Mouse (Mus musculus) forebrain, embryonic 16.5 days (tissue): ENCODE measurements at regions not wholly inside any gene's neighbourhood (a gene's known extent, or its start where the extent isn't known, plus 50 kb on each side); places are given as distances from the start of the nearest gene placed in this dataset.

Experiments
- ATAC-seq: fragments of 200-750 bp; cut with Nextera tagmentation; 2 replicates; pipeline ENCODE4 v1.8.0; 2017; ENCODE audit warnings: mild to moderate bottlenecking, moderate library complexity
- H3K27ac ChIP-seq: fragments of 300-500 bp; sonication (generic); 2 replicates; pipeline ENCODE4 v1.5.1; 2014; ENCODE audit warnings: low read length, control low read depth
- H3K27me3 ChIP-seq: fragments of 300-500 bp; sonication (generic); replicated peaks from 2 replicates; pipeline ENCODE4 v1.6.1; 2014; ENCODE audit warnings: low read length; ENCODE audit not compliant: control insufficient read depth, insufficient read depth
- H3K36me3 ChIP-seq: fragments of 300-500 bp; sonication (generic); 2 replicates; pipeline ENCODE4 v1.6.1; 2014; ENCODE audit not compliant: control insufficient read depth, insufficient read depth
- H3K4me1 ChIP-seq: fragments of 300-500 bp; sonication (generic); replicated peaks from 2 replicates; pipeline ENCODE4 v1.6.1; 2014; ENCODE audit warnings: low read length; ENCODE audit not compliant: control insufficient read depth, insufficient read depth
- H3K4me2 ChIP-seq: fragments of 300-500 bp; sonication (generic); 2 replicates; pipeline ENCODE4 v1.6.1; 2014; ENCODE audit warnings: mild to moderate bottlenecking, low read length, control low read depth
- H3K4me3 ChIP-seq: fragments of 300-500 bp; sonication (generic); replicated peaks from 2 replicates; pipeline ENCODE4 v1.5.1; 2014; ENCODE audit warnings: mild to moderate bottlenecking, low read length, control low read depth
- H3K9ac ChIP-seq: fragments of 300-500 bp; sonication (generic); replicated peaks from 2 replicates; pipeline ENCODE4 v1.6.1; 2014; ENCODE audit warnings: low read depth, low read length, control low read depth
- H3K9me3 ChIP-seq: fragments of 300-500 bp; sonication (generic); 2 replicates; pipeline ENCODE4 v1.6.1; 2016; ENCODE audit warnings: low read length; ENCODE audit not compliant: control insufficient read depth
- WGBS: fragments of 180-500 bp; shearing (Covaris S2); extraction: QIAGEN DNeasy Blood & Tissue Kit; methylation state at CpG from one replicate; pipeline ENCODE4 v1.1.7; 2014; 5-methylcytosine and 5-hydroxymethylcytosine counted together

DNA sequence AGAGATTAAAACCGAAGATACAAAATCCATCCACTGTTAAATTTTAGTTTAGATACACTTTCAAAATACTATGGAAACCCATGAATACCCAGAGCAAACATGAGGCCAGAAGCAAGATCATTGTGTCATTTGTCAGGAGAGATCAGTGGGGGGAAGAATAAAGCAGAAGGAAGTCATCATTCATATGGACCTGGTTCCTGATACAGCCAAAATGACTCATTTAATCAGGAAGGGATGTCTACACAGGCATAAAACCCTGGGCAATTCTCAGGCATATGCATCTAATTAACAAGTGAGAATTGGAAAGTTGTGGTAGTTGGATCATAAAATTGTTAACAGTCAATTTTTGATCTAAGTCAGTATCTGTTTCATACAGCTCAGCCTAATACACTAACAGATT, 379.2 kb upstream of the Cited2 start:
- no peak for ATAC-seq
- Histone ChIP-seq H3K27me3 (no peaks in the 10 kb centered on the region), H3K27ac (no peak overlapping the region), H3K36me3 (no peaks in the 10 kb centered on the region), H3K9ac (no peak overlapping the region), H3K4me3 (no peak overlapping the region), H3K4me2 (no peak overlapping the region), H3K9me3 (no peaks in the 10 kb centered on the region), H3K4me1 (no peaks in the 10 kb centered on the region)
- 100% methylated on average over 1 of the region's 1 CpGs for WGBS

DNA sequence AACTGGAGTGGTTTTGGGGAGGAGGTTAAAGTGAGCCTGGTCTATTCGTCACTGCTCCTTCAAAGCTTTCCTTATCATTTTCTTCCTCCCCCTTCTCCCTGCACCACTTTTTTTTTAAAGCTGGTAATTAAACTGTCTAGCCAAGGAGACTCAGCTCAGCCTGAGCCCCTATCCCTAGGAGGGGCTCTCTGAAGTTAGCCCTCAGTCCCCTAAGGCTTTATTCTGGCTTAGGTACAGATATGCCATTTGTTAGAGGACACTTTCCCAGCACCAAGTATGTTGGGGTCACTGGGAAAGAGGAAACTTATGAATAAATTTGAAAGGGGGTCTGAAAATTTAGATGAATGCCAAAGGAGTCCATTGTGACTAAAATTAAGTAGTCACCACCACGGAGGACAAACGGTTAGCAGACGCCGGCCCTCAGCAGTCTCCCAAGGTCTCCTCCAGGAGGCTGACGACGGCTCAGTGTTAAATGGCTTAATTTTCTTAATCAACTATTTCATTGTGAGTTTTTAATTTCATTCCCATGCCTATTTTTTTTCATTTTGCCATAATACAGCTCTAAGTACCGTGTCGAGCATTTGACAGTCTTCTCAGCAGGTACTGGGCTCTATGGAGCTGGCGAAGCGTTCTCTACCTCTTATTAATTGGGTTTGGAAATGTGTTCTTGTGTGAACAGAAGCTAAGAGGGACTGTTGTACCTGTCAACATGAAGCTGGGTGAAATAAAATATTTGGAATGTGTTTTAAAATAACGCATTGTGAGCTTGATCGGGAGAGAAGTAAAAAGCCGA, 370.6 kb upstream of the Cited2 start:
- Histone ChIP-seq H3K27me3 (no peaks in the 10 kb centered on the region), H3K36me3 (no peaks in the 10 kb centered on the region), H3K4me2 (no peak overlapping the region), H3K9me3 (no peaks in the 10 kb centered on the region), H3K4me3 (no peak overlapping the region), H3K4me1 (peaks cover 5% of the 10 kb centered on the region; the same call in 1 of the 2 replicates), H3K27ac (no peak overlapping the region), H3K9ac (no peak overlapping the region)
- ATAC-seq = peak; percentile 43; the same call in 1 of the 2 replicates
- 45% methylated on average over 14 of the region's 14 CpGs for WGBS

GRCm38 (mm10) chr10:17355476-17355875, 367.5 kb upstream of the Cited2 start:
- H3K27ac ChIP-seq = no peak overlapping the region
- H3K4me2 ChIP-seq = no peak overlapping the region
- H3K9me3 ChIP-seq = no peaks in the 10 kb centered on the region
- 12% methylated on average over 4 of the region's 4 CpGs for WGBS
- H3K4me1 ChIP-seq = peaks cover 5% of the 10 kb centered on the region; the same call in 1 of the 2 replicates
- H3K36me3 ChIP-seq = no peaks in the 10 kb centered on the region
- no peaks in the 10 kb centered on the region for H3K27me3 ChIP-seq
- H3K9ac ChIP-seq = no peak overlapping the region
- no peak overlapping the region for H3K4me3 ChIP-seq
- no peak for ATAC-seq

GRCm38 (mm10) chr10:17356041-17356440, 367.0 kb upstream of the Cited2 start:
- H3K36me3 ChIP-seq = no peaks in the 10 kb centered on the region
- no peak overlapping the region for H3K9ac ChIP-seq
- WGBS = 28% methylated on average over 3 of the region's 3 CpGs
- no peak for ATAC-seq
- H3K9me3 ChIP-seq = no peaks in the 10 kb centered on the region
- no peaks in the 10 kb centered on the region for H3K27me3 ChIP-seq
- no peak overlapping the region for H3K27ac ChIP-seq
- H3K4me1 ChIP-seq = peaks cover 5% of the 10 kb centered on the region; the same call in 1 of the 2 replicates
- no peak overlapping the region for H3K4me3 ChIP-seq
- no peak overlapping the region for H3K4me2 ChIP-seq

- Histone ChIP-seq H3K9me3 (no peaks in the 10 kb centered on the region), H3K4me1 (peaks cover 5% of the 10 kb centered on the region), H3K36me3 (no peaks in the 10 kb centered on the region), H3K4me2 (no peak overlapping the region), H3K9ac (no peak overlapping the region), H3K4me3 (no peak overlapping the region), H3K27ac (no peak overlapping the region), H3K27me3 (no peaks in the 10 kb centered on the region)
- ATAC-seq = no peak
- WGBS = 60% methylated on average over 3 of the region's 3 CpGs
Measured at GRCm38 (mm10) chr10:17362643-17363042, 360.4 kb upstream of the Cited2 start.

- Histone ChIP-seq H3K27me3 (no peaks in the 10 kb centered on the region), H3K4me3 (no peak overlapping the region), H3K4me1 (peaks cover 5% of the 10 kb centered on the region), H3K36me3 (no peaks in the 10 kb centered on the region), H3K4me2 (no peak overlapping the region), H3K27ac (no peak overlapping the region), H3K9me3 (no peaks in the 10 kb centered on the region), H3K9ac (no peak overlapping the region)
- 89% methylated on average over 3 of the region's 3 CpGs for WGBS
- ATAC-seq = no peak
Measured at GRCm38 (mm10) chr10:17366042-17366740, 356.8 kb upstream of the Cited2 start.

DNA sequence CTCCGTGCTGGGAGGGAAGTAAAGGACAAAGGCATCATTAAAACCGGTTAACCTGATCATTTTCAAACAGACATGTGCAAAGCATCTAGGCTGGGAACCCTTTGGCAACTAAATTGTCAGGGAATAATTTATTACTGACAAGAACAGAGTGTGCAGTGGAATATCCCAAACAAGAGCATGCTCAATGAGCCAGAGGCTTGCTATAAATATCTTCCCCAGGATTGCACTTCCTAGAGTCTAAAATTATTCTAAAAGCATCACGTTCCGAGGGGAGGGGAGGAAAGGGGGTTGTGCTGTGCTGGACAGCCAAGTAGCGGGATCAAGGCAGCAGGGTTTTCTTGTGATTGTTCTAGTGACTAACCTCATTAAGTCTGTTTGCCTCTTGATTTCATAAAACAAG, 356.0 kb upstream of the Cited2 start:
- Histone ChIP-seq H3K9me3 (no peaks in the 10 kb centered on the region), H3K36me3 (no peaks in the 10 kb centered on the region), H3K27ac (no peak overlapping the region), H3K27me3 (no peaks in the 10 kb centered on the region), H3K4me1 (peaks cover 5% of the 10 kb centered on the region), H3K4me3 (no peak overlapping the region), H3K9ac (no peak overlapping the region), H3K4me2 (no peak overlapping the region)
- 5% methylated on average over 5 of the region's 5 CpGs for WGBS
- peak; percentile 64 for ATAC-seq

- H3K27ac ChIP-seq = no peak overlapping the region
- H3K36me3 ChIP-seq = no peaks in the 10 kb centered on the region
- no peak overlapping the region for H3K4me2 ChIP-seq
- no peak for ATAC-seq
- no peak overlapping the region for H3K4me3 ChIP-seq
- H3K9ac ChIP-seq = no peak overlapping the region
- H3K27me3 ChIP-seq = no peaks in the 10 kb centered on the region
- H3K4me1 ChIP-seq = peaks cover 5% of the 10 kb centered on the region
- no peaks in the 10 kb centered on the region for H3K9me3 ChIP-seq
Measured at GRCm38 (mm10) chr10:17367430-17367829, 355.6 kb upstream of the Cited2 start.

- Histone ChIP-seq H3K27ac (no peak overlapping the region), H3K9me3 (no peaks in the 10 kb centered on the region), H3K4me1 (peaks cover 5% of the 10 kb centered on the region), H3K36me3 (no peaks in the 10 kb centered on the region), H3K4me2 (no peak overlapping the region), H3K4me3 (no peak overlapping the region), H3K27me3 (no peaks in the 10 kb centered on the region), H3K9ac (no peak overlapping the region)
- 87% methylated on average over 1 of the region's 1 CpGs for WGBS
- ATAC-seq = no peak
Measured at GRCm38 (mm10) chr10:17368636-17369035, 354.4 kb upstream of the Cited2 start.
